Mouse (Mus musculus) spleen, adult 2 months (tissue): ENCODE data around the gene Stard9.

ENCODE experiments used
- CTCF ChIP-seq: fragments of 200-500 bp; IDR thresholded peaks from 2 replicates; pipeline ENCODE4 v1.5.1; 2011; ENCODE audit warnings: mild to moderate bottlenecking, inconsistent platforms; ENCODE audit not compliant: insufficient read depth, insufficient read length, insufficient replicate concordance; ENCODE audit errors: extremely low read depth
- POLR2A ChIP-seq: fragments of 200-500 bp; IDR thresholded peaks from 2 replicates; pipeline ENCODE4 v1.6.1; 2011; ENCODE audit warnings: low read depth, low read length, inconsistent platforms

GRCm38 (mm10) chr2:120659318-120659717, 30.4 kb downstream of the Stard9 start:
- TF ChIP-seq CTCF (no peak), POLR2A (no peak)
